Mouse (Mus musculus) monocyte, adult 2 months (primary cell): ENCODE measurements around the gene Mlxipl.

ENCODE experiments used
- DNase-seq, 2 experiments: peaks; one replicate each; pipeline ENCODE4 v3.0.0; 2022; ENCODE audit warnings: low spot score in 2 of 2, low read depth in 1 of 2

Gene Mlxipl

DNA sequence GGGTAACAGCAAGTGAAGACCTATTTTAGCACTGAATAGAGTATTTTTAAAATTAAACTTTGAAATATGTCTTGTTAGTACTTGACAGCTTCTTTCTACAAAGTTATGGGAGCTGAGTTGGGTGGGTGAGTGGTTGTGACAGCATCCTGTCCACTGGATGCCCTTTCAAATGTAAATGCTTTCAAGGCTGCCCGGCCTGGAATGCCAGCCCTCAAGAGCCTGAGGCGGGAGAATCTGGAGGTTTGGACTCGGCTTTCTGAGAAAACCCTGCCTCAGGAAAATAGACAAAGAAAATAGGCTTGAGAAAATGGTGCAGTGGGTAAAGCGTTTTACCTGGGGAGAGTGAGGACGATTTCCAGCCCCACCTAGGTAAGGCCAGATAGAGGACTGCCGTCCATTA is 92.1 kb downstream of the Mlxipl start:
- DNase-seq, result no peak

DNA sequence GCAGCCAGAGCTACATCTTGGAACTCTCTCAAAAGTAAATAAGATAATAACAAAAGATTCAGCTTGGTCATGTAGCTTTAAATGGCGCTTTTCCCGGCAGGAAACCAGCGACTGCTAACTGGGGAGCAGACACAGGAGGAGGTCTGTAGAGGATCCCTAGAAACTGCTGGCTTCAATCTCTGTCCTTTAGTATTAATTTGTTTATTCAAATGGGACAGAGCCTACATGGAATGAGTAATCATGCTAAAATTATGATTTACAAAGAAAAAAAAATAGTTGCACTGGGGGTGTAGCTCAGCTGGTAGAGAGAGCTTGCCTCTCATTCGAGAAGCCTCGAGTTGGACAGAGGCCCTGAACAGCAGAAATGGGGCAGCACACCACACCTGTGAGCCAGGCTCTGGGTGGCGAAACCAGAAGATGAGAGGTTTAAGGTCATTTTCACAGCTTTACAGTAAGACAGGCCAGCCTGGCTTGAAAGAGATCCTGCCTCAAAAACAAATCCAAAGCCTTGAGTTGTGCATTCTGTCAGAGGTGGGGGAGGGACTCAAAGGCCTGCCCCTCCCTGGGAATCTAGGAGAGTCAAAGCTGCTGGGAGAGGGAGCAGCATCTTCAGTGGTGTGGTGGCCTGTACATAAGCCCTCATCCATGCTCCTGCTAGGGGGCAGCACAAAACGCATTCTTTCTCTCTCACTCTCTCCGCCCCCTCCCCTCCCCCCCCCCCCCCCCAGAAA is 93.6 kb downstream of the Mlxipl start:
- no peak for DNase-seq

DNA sequence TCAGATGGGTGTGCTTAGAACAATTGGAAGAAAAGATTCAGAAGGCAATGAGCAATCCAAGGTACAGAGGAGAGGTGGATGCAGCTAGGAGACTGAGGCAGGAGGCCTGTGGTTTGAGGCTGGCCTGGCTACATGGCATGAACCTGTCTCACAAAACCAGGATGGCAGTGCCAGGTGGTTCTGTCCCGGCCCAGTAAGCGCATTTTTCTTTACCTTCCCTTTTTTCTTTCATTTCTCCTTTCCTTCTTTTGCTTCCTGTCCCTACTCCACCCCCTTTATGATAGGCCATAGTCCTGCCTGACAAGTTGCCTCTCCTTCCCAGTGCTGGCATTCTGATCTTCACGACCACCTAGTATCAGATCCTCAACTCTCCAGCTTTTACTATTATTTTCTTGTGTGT is 95.3 kb downstream of the Mlxipl start:
- DNase-seq, result no peak

DNA sequence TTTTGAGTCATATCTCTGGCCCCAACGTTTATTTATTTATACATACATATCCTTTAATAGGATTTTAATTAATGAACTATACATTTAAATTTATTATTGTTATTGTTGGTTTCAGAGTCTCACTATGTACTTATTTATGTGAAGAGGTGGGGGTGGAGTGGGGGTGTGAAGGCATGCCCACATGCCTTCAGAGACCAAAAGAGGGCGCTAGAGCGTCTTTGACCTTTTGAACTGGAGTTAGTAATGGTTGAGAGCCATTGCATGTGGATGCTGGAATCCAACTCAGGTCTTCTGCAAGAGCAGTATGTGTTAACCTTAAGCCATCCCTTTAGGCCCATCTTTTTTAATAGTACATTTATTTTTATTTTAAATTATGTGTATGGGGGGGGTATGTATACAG is 95.9 kb downstream of the Mlxipl start:
- DNase-seq, result no peak

DNA sequence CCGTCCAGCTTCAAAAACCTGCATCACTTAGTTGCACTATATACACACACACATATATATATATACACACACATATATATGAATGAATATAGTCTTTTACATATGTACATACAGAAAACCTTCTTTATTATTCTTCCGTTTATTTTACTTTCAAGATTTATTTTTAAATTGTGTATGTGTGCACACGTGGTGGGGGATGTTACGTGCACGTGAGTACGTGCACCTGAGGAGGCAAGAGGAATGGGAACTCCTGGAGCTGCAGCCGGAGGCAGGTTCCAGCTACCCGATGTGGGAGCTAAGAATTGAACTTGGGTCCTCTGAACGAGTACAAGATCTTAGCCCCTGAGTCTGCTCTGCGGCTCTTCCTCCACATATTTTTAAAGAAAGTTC is 96.5 kb downstream of the Mlxipl start:
- DNase-seq, result no peak

DNA sequence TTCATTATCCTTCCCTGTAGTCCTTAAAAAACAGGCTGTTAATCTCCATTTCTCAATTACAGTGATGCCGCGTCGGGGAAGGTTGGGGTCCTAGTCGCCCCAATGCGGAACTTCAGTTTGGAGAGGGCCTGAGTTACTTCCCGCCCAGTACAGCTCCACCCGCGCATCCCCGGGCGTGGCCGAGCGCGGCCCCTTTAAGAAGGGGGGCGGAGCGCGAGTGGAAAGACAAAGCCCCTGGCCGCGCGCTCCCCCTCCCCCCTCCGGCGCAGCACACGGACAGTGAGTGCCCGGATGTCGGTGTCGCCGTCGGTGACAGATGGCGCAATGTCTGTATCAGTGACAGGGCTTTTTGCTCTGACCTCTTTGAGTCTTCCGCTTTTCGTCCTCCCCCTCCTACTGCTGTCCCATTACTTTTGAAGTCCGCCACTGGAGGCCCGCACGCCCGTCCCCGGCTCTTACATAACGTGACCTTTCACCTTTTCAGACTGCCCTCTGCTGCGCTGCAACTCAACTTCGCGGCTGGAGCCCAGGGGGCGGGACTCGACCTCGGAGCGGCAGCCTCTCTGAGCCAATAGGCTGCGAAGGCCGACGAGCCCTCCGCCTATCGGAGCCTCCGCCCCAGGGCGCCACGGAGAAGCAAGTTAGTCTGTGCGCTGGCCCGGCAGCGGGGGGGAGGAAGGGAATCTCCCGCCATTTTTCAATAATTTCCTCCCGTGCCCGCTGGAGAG is 97.1 kb downstream of the Mlxipl start, which contains the start of gene Baz1b:
Gene Baz1b (plus strand): TSS at position 644 of the 728 bp plus-strand sequence.
- peak; percentile 97 to 99 for DNase-seq

DNA sequence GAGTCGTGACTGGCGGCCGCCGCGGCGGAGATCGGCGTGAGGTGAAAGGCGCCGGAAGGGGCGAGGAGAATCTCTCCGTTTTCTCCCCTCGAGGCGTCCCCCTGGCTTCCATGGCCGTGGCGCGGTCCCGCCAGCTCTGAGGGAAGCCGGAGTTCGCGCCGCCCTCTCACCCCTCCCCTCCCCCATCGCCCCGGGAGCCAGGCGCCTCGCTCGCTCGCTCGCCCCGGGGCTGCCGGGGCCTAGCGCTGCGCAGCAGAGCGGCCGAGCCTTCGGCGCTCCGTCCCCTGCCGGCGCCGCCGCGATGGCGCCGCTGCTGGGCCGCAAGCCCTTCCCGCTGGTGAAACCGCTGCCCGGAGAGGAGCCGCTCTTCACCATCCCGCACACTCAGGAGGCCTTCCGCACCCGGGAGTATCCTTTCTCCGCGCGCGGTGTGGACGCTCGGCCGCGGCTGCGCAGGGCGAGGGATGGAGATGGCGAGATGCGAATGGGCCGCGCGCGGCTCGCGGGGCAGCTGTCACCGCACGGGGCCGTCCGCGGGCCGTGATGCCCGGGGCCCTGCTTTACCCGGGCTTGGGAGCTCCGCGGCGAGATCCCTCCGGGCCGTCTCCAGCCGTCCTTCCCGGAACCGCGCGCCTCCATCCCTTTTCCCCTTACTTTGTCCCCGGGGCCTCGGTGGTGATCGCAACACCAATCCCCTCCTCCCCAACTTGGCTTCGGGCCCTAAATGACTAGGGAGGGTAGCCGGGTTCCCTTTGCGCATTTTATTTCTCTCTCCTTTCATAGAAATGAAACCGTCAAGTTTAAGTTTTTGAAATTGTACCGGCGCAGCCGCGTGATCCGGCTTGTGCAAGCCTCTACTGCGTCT is 97.9 kb downstream of the Mlxipl start:
- peak in 1 of 2 experiments; percentile 9 for DNase-seq
